Mouse (Mus musculus) retina, postnatal 1 day (tissue): ENCODE measurements around the gene Cry2.

Experiments used
- DNase-seq: peaks from one replicate; pipeline ENCODE4 v3.0.0-alpha.2; 2012

The Cry2 gene

DNA sequence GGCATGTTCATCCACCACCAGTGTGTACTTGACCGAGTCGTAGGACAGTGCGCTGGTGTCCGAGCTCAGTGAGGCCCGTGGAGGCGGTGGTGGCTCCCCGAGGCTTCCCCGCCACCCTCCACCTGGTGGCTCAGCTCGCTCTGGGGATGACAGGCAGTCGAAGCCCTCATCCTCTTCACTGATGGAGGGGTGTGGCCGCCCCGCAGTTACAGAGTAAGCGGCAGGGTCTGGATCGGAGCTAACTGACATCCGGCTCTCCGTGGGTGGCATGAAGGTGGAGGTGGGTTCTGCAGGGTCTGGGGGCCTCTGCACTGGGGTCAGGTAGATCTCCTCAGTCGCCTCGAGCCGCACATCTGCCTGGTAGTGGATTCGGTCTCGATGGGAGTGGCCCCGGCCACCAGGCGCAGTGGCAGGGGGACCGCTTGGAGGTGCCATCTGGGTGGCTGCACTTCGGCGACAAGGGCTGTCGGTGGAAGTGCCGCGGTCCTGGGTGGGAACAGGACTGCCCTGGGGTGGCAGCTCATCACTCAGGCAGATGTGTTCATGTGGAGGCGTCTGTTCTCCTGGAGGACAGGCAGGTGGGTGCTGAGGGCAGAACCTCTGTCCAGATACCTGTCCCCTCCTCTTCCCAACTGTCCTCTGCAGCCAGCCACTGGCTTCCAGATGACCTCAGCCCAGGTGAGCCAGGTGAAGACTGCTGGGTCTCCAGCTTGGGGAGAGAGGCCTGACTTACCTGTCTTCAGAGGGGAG lies 46.8 kb downstream of the Cry2 start:
- no peak for DNase-seq

DNA sequence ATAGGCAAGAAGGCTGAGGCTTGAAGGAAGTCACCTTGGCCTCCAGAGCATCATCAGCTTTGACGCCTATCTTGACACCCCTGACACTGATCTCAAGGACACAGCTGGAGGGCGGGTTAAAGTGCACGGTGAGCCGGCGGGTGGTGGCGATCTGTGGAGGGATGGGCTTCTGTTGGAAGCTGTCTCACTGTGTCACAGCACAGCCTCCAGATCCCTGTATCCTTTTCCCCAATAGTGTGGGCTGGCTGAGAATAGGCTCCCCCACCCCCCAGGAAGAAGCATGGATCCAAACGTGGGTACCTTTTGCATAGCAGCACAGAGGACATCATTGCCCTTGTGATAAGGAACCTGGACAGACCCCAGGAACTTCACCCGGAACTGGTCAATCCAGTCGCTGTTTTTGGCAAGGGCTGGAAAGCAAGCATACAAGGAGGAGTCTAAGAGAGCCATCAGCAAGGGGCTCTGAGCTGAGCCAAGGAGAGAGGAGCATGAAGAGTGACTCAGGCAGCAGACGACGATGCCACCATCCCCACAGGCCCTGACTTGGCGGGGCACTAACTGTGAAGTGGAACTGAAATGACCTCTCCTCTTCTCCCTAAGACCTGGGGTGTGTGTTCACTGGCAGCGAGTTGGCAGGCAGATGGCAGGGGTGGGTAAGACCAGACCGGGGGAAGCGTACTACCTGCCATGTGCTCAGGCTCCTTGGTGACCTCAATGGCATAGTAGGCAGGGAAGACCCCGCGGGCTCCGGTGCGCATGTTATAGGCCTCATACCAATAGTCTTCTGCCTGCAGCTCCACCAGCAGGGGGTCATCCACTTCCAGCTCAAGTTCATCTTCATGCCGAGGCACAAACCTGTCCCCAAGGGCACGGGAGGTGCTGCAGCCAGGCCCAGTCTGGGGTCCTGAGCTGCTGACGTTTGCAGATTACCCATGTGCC lies 48.5 kb downstream of the Cry2 start:
- DNase-seq: no peak

DNA sequence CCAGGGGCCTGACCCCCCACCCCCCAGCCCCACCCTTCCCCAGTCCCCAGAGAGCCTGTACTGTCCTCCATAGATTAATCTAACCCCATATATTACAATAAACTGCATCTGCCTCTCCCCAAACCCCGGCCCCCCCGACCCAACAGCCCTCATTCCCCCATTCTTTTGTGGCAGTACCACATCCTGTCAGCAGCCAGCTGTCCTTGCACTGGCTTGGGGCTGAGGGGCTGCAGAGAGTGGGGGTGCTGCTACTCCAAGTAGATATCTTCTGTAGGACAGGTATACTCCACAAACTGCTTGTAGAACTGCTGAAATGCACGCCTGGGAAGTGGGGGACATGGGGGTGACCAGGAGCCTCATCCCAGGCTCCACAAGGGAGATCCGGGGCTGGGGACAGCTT lies 49.7 kb downstream of the Cry2 start:
- no peak for DNase-seq

DNA sequence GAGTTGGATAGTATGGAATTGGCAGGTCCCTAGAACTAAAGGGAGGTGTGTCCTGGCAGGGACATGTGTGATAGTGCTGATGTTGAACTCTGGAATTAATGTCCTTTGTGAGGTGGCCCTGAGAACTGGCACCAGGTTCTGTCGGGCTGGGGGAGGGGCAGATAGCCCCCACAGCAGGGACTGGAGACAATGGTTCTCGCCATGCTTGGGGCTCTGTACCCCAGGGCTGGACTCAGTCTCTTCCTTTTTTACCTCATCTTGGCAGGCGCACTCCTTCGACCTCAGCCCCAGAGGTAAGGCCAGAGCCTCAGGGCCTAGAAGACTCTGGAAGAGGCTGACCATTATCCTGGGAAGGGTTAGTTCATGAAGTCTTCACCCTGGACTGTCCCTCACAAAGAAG lies 51.1 kb downstream of the Cry2 start:
- no peak for DNase-seq

DNA sequence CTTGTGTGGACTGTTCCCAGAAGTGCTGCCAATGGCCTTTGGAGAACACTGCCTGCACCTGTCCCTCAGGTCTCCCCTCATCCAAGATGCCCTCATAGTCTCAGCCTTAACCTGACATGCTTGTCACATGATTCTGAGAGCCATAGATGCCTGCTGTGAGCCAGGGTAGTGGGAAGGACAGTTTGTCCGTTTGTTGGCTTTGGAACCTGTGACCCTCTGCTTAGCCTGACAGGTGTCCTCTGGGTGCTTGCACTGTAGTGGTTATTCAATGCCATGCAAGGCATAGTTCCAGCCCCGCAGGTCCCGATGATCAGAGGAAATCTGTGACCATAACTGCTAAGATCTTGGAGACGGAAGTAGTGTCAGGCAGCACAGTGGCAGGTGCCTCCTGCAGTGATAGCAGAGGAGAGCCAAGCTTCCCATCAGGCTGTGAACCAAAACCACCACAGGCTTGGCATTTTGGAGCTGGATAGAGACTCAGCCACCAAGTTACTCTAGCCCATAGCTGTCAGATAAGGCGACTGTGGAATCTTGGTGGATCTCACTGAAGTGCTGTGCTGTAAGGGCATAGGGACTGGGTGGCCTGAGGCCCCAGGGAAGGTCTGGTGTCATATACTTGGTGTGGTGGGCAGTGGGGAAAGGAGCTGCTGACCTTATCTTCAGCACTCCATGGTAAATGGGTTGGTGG lies 51.8 kb downstream of the Cry2 start, which contains the start of gene 1700029I15Rik:
TSS of gene 1700029I15Rik (plus strand) at position 638 of the 688 bp plus-strand sequence.
- no peak for DNase-seq

DNA sequence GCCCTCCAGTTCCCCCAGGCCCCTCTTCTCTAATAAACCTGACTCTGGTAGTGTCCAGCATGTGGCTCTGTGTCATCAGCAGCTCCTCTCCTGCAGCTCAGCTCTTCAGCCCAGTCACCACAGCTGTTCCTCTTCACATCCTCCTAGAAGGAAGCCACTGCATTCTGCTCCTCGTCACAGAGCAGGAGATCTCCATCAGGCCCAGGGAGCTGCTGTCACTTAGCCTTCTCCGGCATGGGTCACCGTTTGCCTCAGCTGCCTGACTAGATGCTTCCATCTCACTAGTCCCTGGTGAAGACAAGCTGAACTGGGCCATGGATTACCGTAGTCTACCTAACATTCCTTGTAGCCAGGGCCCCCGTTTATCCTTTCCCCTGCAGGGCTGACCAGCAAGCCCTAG lies 52.7 kb downstream of the Cry2 start:
- no peak for DNase-seq

DNA sequence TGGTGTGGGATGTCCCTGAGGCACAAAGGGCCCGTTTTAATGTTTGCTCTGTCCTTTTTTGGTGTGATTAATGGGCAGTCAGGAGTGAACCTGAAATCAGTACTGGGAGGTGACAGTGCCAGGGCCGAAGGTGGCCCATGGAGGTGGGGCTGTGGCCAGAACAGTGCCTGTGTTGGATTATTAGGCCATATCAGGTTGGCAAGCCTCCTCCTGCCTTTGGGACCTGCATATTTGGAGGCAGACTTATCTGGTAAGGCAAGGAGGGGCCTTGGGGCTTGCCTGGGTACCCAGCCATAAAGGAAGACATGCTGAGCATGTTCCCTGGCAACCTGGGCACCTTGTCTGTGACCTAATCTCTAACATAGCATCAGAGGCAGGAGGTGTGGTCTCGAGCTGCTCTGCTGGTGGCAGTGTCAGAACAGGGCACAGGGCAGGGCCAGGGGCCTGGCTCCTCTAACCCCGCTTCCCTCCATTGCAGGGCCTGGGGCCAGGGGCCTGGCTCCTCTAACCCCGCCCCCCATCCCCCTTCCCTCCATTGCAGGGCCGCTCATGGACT lies 53.3 kb downstream of the Cry2 start:
- DNase-seq: no peak

DNA sequence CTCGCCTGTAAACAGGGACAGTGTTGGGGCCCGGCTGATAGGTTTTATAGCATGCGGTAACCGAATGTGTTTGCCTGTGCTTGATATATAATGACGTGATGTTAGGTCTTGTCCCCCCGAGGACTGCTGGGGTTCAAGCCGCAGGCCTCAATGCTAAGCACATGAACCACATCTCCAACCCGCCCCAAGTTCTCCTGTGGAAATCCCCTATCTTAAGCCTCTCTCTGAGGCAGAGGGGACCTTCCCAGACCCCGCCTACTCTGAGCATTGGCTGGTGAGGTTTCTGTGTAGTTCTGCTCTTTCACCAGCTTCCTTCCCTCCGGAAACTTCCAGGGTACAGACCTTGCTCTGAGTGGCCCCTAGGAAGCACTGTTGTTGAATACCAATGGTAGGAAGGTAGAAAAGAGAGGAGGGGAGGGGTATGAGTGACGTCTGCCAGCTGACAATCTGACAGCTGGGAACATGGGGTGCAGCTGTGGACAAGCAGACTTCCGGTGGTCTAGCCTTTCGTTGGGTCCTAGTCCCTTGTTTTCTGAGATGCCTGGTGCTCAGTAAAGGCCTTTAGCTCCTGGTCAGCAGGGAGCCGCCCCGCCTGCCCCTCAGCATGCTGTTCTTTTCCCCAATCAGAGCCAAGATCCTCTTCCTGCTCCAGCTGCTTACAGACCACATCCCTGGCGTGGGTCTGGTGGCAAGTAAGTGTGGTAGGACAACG lies 53.9 kb downstream of the Cry2 start:
- DNase-seq: no peak

DNA sequence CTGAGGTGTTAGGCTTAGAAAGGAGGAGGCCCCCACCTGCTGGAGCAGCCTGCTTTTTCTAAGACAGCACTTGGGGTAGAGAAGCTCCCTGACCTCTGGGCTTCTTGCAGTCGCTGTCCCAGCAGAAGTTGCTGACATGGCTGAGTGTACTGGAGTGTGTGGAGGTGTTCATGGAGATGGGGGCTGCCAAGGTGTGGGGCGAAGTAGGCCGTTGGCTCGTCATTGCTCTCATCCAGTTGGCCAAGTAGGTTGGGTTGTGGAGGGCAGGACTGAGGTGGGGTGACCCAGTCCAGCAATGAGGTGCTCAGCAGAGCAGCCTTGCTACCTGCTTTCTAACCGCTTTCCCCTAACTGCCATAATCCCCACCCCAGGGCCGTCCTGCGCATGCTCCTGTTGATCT lies 56.5 kb downstream of the Cry2 start:
- DNase-seq: no peak

DNA sequence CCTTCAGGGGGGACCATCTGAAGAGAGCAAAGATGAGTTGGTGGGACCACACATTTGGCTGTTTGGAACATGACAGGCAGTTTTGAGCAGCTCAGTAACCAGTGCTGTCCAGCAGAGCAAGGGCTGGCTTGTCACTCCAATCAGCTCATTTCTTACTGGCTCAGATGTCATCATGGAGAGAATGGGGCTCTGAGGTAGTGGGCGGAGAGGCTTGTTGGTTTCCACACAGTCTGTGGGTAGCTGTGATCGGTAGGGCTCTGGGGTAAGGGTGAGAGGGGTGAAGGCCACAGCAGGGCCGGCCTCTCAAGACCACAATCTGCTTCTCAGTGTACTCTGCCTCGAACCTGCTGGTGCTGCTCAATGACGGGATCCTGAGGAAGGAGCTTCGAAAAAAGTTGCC lies 57.5 kb downstream of the Cry2 start:
- DNase-seq: no peak

DNA sequence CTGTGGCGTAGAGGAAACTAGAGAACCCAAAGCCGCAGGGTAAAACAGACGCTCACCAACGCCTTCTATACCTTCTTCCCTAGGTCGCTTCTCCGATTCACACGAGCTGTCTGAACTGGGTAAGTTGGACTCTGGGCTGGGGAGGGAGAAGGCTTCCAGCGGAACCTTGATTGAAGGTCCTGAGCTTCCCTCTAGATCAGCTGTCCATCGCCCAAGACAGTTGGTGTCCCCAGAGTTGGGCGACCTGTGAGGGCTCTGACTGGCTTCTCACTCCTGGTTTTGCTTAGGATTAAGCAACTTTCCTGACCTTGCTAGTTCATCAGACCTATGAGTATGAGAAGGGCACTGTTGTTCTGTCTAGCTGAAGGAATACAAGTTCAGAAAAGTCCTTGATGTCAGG lies 58.1 kb downstream of the Cry2 start:
- DNase-seq: no peak

DNA sequence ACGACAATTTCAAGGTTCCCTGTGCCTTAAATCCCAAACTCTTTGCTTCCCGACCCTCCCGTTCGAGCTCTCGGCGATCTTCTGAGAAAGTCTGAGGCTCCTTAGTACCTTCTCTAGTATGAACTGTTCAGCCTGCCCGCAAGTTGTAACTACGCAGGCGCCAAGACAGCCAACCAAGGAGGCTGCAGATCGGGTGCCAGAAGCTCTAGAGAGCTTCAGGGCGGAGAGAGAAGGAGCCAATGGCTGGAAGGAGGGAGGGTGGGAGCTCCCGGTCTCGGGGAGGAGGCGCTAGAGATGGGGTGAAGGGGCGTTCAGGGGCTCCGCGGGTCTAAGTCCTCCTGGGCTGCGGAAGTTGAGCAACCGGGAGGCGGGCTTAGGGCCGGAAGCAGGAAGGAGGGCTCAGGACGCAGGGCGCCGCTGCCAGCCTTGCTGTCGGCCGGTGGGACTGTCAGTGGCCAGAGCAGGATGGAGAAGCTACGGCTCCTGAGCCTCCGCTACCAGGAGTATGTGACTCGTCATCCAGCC lies 58.7 kb downstream of the Cry2 start:
- DNase-seq: peak; percentile 99

DNA sequence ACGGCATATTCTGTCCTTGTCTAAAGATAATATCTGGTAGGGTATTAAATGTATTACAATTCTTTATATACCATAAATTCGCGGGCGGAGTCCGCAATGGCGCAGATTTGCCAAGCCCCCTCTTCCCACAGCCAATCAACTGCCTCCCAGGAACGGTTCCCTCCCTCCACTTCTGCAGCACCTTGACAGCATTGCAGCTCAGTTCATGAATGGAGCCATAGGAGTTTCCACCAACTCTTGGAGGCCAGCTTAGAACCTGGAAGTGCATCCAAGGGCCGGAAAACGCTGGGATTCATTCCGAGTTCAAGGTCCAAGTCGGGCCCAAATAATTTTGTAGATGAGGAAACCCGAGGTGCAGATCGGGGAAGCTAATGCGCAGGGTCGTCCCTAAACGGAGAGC lies 59.3 kb downstream of the Cry2 start, which contains the start of the genes Pex16 and Large2:
TSS of gene Pex16 (plus strand) at position 163 of the 400 bp plus-strand sequence.
TSS of gene Large2 (minus strand) at position 356 of the 400 bp plus-strand sequence.
- DNase-seq: no peak

DNA sequence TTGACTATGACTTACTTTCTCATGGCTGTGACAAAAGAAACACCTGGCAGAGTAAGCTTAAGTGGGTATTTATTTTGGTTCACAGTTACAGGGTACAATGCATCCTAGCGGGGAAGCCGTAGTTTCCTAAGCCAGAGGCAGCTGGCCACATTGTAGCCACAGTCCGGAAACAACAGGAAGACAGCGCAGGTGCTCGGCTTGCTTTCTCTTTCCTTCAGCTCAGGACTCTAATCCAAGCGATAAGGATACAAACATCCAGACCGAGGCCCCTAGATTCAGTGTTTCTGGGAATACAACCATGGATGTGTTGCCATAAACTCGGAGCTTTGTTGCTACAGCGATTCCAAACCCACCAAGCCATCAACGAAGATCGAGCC lies 60.4 kb downstream of the Cry2 start:
- no peak for DNase-seq

DNA sequence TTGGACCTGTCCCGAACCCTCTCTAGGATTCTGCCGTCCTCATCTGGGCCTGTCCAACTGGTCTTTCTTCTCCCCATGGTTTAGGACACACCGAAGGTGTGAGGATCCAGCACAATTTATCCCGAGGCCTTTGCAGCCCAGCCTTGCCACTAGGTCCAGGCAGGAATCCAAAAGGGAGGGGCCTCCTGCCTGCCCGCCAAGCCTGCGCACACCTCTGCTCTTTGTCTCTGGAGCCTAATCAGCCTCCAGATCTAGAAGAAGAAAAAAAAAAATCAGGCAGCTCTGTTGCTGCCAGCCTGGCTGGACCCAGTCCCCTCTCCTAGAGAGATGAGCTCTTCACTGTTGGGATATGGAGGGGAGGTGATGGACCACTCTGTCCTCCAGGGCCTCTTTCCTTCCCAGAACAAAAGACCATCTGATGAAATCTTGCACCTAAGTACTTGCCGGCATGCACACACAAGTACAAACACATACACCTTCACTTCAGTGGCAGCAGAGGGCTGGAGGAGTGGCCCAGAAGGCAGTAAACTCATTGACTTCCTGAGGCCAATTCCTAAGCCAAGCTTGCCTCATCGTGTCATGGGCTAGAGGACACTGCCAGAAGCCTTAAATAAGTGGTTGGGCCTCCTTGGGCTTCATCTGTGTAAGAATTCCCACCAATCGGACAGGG lies 60.9 kb downstream of the Cry2 start:
- DNase-seq: no peak

DNA sequence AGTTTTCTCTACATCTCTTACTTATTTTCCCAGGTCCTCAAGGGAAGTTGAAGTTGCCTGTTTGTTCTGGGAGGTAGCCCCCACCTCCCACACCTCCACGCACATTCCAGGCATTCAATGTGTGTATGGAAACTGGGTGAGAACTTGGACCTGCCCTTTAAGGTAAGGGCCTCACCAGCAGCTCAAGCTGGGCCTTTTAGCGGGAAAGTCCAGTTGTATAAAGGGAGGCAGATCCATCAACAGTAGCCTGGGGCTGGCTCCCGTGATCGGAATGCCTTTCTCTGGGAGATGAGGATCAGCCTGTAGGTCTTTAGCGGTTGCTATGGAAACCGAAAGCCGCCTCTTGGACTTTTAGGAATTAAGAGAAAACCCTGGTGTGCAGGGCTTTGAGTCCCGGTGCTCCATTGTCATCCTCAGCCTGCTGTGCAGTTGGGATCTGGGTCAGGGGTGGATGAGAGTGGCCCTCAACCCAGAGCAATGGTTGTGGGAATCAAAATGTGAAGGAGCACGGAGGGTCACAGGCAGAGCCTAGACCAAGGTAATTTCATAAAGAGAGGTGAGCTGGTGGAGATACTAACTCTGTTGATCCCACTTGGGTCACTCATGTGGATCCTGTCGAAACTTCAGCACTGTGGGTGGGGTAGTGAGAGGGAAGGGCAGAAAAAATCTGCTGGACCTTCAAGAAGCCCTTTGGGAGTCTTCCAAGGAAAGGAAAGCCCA lies 61.7 kb downstream of the Cry2 start:
- DNase-seq: peak; percentile 38

DNA sequence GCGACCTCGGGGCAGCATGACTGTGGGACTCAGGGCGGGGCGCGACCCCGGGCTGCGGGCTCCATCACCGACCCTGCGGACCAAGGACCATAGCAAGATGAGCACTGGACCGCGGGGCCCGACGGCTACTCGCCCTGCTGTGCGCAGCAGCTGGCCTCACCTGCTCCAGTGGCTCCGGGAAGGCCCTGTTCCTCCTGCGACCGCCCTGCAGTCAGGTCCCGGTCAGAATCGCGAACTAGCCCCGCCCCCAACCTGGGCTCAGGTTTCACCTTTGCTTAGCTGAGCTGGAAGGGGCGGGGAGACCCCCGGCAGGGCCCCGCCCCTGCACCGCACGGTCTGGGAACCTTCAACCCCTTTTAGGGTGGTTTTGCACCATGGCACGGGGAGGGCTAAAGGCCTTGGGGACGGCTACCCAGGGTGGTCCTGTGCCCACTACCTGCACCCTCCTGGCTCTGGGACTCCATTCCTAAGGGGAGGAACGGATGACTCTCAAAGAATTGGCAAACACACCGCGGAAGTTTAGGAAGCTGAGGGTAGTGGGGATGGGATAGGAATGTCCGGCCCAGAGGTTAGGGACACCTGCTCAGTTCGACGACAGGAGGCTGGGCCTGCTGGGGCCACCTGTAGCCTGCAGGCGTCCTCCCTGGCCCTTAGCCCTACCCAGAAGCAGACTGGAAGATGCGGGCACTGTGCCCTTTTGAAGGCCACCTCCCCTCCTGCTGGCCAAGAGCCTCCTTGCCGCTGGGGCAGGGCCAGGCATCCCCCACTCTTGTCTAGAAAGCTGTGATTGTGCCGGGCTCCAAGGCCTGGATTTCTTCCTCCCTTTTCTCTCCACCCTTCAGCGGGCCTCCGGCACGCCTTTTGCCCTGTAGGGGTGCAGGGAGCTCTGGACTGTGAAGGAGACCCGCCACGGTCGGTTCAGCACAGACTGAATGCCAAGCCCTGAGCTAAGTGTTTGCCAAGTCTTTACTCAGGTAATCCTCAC lies 62.7 kb downstream of the Cry2 start:
- peak; percentile 48 for DNase-seq

DNA sequence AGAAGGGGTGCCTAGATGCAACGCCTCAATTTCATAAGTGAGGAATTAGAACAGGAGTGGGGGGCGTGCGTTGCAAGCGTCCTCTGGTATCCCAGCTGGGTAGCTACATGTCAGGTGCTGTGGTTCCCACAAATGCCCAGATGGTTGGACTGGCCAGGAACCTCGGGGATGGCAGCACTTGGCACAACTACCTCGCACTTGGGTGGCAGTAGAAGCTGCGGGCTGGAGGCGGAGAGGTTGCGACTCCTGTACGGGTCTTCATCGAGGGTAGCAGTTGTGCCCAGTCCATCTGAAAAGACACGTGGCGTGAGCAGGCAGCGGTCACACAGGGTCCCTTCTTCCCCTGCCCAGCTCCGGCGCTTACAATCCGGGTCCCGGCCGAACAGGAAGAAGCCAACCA lies 63.5 kb downstream of the Cry2 start:
- no peak for DNase-seq

DNA sequence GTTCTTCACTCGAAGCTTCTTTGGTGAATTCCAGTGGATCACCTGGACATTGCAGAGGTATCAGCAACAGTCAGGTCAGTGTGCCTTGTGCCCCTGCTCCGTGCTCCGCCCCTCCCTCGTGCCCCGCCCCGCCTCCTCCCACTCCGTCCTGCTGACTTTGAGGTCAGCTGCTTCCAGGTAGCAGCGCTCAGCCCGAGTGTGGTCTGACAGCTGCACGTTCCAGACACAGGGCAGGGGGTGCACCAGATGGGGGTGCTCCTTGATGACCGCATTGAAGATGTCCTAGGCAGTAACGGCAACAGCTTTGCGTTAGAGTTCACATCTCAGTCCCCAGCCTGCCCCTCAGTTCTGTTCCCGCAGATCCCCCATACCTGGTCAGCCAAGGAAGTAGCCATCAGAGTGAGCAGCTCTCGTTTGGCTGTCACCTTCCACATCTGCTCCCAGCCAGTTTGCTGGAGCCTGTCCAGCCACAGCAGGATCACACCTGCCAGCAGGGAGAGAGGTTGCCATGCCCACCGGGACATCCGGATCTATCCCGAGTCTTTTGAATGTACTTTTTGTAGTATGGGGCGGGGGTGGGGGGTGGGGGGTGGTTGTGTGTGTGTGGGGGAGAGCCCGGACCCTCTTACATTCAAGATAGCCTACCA lies 66.3 kb downstream of the Cry2 start:
- no peak for DNase-seq
